Mouse (Mus musculus): ENCODE measurements around the gene Sh2b2.

Sh2b2 gene

DNA sequence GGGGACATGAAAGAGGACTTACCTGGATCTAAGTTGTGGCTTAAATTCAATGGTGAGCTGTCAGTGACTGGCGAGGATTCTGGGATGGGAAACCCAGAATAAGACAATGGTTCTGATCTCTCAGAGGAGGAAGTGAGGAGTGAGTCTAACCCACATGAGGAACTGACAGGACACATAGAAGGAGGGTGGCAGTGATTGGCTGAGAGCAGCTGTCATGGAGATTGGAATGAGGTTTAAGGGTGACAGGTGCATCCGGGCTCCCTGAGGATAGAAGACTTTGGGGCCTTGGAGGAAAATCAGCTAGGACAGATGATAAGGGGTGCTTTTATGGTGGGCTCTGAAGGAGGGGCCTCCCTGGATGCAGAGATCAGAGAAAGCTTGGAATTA is at the start of gene Sh2b2:
Gene Sh2b2, minus strand, starts transcription at position 105 of the 387 bp plus-strand sequence.
- DNase-seq (ENCODE audit: low read depth, low spot score) = no peak

DNA sequence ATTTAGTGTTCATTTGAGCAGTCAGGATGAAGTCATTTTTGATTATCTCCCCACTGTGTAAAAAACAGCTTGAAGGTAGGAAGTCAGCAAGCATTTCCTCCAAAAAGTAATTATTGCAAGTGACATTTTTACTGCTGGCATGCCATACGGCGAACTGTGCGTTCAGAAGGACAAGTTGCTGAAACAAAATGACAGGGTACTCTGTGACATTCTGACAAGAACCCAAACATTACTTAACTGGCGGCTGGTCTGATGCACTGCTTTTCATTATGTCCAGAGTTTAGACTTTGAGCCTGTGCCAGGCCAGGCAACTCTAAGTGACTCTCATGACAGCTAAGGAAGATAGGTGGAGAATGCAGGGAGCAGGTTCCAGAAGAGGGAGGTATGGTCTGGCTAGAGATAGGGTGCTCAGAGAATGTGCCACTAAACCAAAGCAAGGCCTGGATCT is 46.6 kb upstream of the Sh2b2 start:
- no peak for DNase-seq (ENCODE audit: low read depth, low spot score)

DNA sequence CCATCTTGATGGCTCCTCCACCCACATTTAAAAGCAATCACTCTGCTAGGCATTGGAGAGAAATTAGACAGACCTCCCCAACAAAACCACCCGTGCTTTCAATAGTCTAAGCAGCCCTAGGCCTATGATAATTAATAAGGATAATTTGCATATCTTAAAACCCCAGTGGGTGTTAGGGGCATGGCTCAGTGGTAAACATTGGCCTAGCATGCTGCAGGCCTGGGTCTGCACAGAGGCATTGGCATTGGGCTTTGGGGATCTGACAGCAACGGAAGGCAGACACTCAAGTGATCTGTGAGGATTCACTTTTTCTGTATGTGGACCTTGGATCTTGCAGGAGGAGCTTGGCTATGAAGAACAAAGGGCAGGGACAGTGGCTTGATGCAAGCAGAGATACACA is 46.0 kb upstream of the Sh2b2 start:
- no peak for DNase-seq (ENCODE audit: low read depth, low spot score)

DNA sequence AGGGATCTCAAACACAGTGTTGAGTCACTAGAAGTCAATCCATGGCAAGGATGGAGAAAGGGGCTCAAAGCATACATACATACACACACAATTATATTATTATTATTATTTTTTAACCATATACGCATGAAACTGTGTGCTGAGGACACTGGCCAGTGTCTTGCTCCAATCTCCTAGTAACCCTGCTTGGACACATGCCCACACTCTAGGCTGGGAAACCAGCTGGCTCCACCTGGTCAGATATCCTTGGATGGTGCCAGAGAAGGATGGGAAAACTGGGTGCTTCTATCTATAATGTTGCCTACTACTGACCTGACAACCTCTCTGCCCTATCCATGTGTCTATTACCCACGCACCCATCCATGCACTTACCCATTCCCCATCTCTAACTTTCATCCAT is 45.2 kb upstream of the Sh2b2 start:
- no peak for DNase-seq (ENCODE audit: low read depth, low spot score)

DNA sequence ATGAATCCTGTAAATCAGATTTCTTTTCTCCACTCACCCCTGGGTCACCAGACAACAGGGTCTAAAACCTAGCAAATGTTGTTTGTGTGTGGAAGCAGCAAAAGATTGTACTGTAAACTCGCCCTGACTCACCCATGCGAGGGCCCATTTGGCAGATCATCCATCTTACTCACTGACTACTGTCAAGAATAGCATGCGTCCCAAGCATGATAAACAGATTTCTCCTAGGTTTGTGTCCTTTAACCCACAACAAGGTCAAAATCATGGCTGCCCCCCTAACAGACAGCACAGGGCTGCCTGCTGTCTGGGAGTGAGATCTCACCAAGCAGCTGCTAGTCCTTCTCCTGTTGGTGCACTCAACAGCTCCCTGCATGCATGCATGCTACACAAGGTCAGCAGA is 43.4 kb upstream of the Sh2b2 start:
- no peak for DNase-seq (ENCODE audit: low read depth, low spot score)

DNA sequence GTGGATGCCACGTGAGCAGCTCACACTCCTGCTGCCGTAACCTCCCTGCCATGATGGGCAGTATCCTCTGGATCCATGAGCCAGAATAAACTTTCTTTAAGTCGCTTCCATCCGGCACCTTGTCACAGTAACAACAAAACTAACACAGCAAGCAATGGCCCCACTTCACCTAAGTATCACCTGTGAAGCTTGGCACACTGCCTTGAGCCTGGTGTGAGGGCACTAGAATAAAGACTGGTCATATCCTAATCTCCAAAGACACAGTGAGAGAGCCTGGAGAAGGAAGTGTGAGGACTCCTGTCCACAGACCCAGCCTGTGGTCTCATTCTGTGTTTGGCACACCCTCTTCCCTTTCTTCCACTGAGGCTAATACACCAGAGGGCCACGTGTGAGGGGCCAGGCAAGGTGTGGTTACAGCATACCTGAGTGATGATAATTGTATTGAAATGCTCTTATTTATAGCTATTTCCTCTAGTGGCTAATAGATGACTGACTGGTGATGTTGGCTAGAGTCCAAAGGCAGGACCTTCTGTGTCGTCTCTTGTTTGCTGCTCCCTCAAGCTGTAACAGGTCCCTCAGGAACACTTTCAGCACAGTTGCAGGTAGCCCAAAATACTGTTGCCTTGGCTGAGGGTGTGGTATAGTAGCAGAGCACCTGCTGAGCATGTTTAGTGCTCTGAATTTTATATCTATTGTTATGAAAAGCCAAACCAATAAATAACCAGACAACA is 42.2 kb upstream of the Sh2b2 start:
- no peak for DNase-seq (ENCODE audit: low read depth, low spot score)

DNA sequence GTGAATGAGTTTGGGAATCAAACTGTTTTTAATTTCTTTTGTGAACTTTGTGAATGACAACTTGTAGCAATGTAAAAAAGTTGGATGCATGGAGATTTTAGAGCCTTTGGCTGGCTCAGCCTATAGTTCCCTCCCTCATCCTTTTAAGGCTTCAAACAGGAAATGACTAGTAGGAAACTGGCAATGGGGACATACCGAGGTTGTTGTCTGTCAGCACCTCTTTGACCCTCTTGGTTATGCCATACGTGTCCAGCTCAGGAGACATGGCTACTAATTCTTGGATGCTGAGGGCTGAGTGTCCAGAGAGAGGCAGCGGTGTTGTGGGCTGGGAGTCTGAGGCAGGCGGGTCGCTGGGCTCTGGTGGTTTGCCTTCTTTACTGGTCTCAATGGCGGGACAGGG is 40.2 kb upstream of the Sh2b2 start:
- DNase-seq (ENCODE audit: low read depth, low spot score) = no peak

DNA sequence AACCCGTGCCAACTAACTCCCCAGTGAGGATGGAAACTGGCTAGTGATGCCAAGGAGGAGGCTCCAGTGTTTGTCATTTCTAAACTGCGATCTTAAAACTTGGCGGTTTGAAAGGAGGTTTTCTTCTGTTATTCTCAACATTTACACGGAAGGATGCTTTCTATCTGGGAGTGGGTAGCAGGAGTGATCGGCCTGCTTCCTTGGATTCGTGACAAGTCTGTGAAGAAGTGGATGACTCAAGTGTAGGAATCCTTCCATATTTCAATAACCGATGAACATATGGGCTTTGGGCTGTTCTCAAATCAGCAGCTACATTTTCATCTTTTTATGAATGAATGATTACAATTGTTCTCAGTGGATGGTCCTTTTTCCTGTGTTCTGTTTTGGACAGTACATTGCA is 38.8 kb upstream of the Sh2b2 start:
- no peak for DNase-seq (ENCODE audit: low read depth, low spot score)

DNA sequence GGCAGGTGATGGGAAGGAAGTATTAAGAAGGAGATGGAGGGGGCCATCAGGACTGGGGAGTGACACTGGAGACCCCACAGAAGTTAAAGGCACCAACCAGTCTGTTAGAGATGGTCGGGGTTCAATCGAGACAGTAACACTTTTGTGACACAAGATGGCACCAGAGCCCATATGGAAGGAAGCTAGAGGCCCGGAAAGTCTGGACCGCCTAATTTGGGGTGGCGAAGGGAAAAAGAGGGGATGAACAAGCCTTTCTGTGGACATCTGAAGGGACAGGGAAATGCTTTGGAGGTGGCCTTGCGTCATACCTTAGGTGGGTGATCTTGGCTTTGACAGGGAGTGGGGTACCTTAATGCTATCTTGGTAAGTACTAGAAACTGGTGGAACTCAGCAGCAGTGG is 35.0 kb upstream of the Sh2b2 start:
- DNase-seq (ENCODE audit: low read depth, low spot score) = peak; percentile 41

DNA sequence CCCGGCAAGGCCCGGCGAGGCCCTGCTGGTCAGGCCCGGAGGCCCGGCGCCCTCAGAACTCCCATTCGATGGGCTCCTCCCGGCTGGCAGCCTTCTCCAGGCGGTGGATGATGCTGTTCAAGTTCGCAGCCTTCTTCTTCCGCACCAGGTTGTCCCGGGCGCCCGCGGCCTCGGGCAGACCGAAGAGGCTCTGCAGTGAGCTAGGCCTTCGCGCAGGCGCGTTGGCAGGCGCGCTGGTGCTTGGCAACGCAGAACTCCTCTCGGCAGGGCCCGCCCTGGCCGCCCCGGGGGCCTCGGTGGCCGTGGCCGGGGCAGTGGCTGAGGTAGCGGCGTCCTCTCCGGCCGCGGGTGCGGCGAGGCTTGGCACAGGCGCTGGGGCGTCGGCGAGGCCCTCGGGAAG is 28.4 kb upstream of the Sh2b2 start:
- DNase-seq (ENCODE audit: low read depth, low spot score) = no peak

DNA sequence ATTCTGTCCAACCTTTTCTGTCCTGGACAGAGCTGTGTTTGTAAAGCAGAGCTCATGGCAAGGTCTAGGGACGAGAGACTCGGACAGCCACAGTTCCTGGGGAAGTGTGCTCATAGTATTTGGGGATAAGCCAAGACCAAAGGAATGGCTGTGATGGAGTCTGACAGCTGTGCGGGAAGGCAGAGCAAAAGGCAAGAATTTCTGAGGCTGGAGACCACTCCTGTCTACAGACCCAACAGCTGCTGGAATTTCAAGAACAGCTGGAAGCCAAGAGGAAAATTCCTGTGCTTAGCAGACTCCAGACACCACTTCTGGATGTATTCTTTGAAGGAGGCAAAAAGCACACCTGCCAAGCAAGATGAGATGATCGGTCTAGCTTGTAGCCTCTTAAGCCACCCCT is 23.6 kb upstream of the Sh2b2 start:
- DNase-seq (ENCODE audit: low read depth, low spot score) = peak; percentile 56

DNA sequence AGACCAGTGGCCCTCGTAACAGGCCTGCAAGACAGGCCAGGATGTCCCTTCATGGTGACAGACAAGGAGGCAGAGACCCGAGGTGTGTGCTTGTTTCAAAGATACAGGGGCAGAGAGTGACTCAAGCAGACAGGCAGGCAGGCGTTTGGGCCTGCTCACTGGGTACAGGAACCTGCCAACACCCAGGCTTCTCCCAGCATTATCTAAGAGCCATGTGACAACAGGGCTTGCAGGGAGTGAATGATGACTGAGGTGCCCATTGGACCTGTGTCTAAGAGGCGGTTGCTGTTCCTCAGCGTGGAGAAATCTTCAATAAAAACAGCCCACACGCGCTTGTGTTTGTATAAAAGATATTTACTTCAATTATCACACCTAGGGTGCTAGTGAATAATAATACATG is 19.7 kb upstream of the Sh2b2 start:
- DNase-seq (ENCODE audit: low read depth, low spot score) = no peak

DNA sequence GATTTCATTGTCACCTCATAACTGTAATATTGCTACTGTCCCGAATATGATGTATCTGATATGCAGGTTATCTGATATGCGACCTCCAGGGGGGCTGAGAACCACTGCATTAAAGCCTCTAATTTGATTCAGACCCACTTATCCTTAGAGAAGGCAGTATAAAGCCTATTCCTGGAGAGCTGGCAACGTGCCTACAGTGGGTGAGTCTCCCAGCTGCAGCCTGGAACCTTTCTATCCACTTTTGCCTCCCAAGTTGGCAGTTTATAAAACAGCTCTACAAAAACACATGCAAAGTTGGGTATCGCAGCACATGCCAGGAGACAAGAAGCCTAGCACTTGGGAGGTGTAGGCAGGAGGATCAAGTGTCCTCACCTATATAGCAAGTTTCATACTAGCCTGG is 17.0 kb upstream of the Sh2b2 start:
- DNase-seq (ENCODE audit: low read depth, low spot score) = no peak

DNA sequence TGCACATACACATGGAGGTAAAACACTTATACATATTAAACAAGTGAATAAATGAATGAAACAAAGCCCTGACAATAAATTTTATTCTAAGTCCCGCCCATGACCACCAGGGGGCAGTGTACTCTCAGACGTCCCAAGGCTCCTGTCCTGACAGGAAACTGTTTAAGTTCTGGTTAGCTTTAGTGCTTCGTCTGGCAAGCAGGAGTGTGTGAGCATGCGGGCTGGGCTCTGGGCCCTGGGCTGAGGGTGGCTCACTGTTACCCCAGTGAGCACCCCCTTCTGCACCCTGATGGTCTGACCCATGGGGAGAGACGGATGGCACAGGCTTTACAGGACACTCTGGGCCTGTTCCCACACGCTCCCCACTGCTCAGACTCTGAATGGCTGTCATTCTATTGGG is 12.6 kb upstream of the Sh2b2 start:
- peak; percentile 72 for DNase-seq (ENCODE audit: low read depth, low spot score)

DNA sequence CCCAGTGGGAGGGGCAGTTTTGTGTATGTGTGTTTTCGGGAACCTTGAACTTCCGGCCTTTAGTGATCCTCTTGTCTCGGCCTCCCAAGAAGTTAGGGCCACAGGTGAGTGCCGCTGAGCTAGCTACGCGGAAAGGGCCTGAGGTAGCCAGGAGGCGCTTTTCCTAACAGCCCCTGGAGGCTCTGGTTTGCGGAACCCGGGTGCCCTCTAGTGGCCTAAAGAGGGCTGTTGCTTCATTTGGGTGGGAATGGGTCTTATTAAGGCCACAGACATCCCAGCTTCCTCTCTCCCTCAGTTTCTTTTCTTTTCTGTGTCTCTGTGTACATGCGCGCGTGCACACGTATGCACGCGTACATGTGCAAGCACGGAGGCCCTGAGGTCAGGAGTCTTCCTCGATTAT is 6.5 kb upstream of the Sh2b2 start:
- DNase-seq (ENCODE audit: low read depth, low spot score) = peak; percentile 84

DNA sequence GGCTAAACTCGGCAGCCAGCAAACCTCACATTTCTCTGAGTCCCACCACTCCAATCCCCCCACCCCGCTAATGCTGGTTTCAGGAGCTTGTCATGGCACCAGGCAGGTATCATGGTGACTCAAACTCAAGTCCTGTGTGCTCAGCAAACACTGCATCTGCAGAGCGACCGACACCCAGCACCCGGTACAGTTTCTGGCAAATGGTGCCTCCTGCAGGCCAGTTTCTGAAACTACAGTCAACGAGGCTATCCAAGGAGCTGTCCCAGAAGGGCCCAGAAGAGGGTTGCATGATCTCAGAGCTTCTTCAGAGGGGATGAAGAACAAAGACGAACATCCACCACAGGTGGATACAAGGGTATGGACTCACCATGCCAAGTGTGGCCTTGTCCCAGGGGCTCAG is 4.6 kb upstream of the Sh2b2 start:
- no peak for DNase-seq (ENCODE audit: low read depth, low spot score)

DNA sequence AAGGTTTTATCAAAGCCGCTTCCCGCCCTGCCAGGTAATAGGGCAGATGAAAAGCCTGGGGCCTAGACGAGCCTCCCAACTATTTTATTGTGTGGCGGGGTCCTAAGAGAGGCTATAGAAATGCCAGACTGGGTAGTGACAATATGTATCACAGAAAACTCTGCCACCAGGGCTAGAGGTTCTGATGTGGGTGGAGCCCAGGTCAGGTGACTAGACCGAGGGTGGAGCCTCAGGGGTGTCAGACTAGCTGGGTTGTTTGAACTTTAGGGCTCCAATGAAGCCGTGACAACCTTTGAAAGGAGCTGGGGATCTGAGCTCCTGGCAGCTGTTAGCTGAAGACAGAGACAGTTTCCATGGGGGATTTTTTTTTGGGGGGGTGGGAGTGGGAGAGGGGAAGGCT is 2.1 kb upstream of the Sh2b2 start:
- no peak for DNase-seq (ENCODE audit: low read depth, low spot score)

DNA sequence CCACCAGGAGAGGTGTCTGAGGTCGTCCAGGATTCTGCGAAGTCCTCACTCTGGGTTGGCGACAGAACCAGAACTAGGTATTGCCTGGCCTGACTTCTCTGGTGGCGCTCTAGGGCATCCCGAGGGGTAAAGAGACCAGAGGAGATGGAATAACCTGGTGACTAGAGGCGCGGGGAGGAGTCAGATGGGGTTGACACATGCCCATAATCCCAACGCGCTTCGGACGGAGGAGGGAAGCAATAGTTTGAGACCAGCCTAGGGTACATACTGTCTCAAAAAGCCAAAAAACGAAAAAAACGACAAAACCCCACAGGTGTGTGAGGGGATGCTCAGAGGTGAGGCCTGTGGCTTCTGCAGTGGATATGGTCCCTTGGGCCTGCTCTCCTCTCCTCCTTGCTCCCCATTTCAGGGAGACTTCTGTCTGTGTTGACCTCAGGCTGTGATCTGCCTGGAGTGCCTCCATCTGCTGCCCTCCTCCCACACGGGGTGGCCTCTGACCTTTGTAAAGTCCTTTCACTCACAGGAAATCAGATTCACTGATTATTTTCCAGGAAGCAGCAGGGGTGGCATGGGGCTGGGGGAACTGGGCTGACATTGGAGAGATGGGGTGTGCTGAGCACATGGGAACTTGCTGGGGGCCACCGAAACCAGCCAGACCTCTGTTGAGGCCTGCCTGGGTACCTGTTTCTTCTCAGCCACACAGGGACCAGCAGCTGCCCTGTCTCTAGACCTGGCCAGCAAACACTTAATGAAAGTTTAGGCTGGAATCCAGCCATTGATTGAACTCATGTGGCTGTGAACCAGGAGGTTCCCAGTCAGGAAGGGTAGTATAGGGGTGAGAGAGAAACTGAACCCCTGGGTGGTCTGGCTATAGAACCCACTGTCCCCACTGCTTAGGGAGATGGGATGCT is 560 bp downstream of the Sh2b2 start:
- no peak for DNase-seq (ENCODE audit: low read depth, low spot score)

DNA sequence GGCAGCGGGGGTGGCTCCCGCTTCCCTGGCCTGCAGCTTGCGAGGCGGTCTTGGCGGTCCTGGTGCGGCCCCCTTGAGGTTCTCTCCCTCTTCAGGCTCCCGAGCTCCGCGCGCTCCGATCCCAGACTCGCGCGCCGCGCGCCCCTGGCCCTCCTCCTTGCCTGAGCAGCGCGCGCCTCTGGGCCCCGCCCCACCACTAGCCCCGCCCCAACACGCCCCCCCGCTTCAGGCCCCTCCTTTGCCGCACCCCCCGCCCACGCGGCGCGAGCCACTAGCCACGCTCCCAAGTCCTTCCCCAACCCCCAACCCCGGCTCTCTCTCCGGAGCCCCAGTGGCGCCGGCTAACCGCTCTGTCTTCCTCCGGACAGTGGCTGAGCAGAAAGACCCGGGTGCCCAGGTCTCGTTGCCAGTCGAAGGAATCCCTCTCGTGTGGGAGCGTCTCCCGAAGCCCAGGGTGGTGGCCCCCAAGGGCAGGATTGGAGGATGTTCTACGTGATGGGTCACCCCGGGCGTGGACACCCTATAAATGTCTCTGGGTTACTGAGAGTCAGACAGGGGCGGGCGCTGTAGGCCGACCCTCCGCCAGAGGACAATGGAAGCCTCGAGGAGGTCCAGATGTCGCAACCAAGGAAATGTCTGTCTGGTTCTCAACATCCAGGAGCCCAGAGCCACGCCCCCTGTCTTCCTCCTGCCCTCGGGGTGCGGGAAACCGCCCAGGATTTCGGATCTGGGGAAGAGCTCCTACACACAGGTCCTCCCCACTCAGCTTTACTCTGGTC is 1.4 kb downstream of the Sh2b2 start:
- peak; percentile 91 for DNase-seq (ENCODE audit: low read depth, low spot score)

DNA sequence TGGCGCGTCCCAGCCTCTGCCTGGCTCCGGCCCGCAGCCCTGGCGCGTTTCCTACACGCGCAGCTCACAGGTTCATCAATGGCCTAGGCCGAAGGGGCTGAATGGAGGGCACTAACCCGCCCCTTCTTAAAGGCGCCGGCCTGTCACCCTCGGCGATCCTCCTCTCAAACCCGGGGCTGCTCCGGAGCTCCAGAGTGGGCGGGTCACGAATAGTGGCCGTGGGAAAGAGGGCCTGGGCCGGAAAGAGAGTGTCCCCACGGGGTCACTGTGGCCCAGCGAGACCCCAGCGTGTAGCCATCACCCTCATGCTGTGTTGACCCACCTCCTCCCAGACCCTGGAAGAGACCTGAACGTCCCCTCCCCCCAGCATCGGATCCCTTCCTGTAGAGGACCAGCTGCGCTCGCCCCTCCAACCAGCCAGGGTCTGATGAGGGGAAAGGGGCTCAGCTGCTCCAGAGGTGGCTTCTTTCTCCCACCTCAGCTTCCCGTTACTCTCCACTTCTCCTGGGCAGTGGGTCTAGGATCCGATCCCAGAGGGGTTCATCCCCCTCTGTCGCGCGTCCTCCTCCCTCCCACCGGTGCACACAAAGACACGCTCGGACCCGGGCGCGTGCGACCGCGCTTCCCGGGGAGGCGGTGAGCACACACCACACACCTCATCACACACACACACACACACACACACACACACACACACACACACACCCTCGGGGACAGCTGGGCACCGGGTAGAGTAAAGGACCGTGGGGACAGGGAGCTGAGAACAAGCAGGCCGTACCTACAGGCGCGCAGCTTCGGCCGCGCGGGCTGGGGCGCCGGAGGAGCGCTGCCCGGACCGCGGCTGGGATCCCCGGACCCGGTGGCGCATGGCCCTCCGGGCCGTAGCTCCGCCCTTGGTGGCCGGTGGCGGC is 2.2 kb downstream of the Sh2b2 start:
- DNase-seq (ENCODE audit: low read depth, low spot score) = peak; percentile 66

DNA sequence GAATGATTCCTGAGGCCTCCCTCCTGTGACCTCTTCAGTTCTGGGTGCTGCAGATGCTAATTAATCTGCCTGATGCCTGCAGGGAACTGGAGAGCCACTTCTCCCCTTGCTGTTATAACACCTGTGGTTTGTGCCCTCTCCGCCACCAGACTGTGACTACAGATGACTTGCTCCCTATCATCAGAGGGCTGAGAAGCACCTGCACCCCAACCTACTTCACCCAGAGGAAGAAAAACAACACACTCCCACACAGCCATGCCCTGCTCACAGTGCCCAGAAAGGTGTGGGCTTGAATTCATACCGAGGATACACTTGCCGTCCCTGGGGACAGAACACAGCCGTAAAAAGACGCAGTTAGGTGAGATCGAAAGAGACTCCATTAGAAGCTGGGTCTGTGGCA is 5.2 kb downstream of the Sh2b2 start:
- no peak for DNase-seq (ENCODE audit: low read depth, low spot score)

Measured in mesoderm, embryonic 11.5 days (tissue).